Mouse (Mus musculus) thymus, postnatal 10 days (tissue): ENCODE data around the gene Tmem38b.

Experiments
- DNase-seq, 2 experiments: peaks; one replicate each; pipeline ENCODE4 v3.0.0; 2021; ENCODE audit warnings: low spot score in 2 of 2

Tmem38b gene

DNA sequence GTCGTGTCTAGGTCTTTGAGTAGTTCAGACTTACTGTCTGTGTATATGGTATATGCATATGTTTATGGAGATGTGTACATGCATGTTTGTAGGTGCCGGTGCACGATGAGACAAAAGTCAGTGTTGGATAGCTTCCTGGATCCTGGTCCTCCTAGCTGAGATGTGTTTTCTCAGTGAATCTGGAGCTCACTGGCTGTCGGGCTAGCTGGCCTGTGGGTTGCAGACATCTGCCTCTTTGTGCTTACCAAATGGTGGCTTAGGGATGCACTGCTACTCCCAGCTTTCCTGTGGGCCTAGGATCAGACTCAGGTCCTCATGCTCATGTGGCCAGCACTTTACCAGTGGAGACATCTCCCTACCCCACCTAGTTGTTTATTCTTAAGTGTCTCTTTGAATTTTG is 4.2 kb downstream of the Tmem38b start:
- no peak for DNase-seq

DNA sequence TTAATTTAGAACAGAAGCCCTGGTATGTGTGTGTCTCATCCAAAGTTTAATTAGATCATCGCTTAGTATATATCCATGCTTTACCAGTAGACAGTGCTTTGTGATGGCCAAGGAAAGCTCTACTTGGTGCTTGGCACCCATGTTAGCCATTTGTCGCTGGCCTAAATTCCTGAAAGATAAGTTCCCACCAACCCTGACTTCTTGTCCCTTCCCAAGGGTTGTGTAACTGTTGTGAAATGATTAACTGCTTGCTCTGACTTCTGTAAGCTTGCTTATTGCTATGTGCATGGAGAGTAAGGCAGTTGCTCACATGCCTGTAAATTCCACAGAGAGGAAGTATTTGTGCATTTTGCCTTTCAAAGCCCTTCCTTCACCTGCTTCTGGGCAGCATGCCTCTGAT is 4.7 kb downstream of the Tmem38b start:
- no peak for DNase-seq

- no peak for DNase-seq
Measured at GRCm38 (mm10) chr4:53832321-53832720, 6.5 kb downstream of the Tmem38b start.

- DNase-seq = no peak
Measured at GRCm38 (mm10) chr4:53836978-53837377, 11.1 kb downstream of the Tmem38b start.

GRCm38 (mm10) chr4:53840158-53840870 is 14.5 kb downstream of the Tmem38b start:
- DNase-seq = no peak

GRCm38 (mm10) chr4:53843553-53843952 is 17.7 kb downstream of the Tmem38b start:
- DNase-seq = no peak

- DNase-seq = peak in 1 of 2 experiments; percentile 17
Measured at GRCm38 (mm10) chr4:53844835-53845619, 19.2 kb downstream of the Tmem38b start.

DNA sequence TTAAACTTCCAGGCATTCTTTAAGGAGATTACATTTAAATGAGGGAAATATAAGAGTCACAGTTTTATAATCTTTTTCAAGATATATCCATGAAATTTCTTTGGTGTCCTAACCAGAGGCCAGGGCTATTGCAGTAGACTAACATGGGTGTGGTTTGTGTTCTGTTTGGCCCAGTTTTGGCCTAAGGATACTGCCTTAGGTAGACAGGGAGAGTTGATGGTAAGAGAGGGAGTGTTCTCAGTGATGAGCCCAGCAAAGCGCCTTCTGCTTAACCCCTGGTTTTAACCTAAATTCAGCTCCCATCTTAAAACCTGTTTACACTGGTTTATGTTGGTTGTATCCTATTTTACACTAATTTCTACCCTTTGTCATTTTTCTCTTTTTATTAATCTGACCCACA is 19.8 kb downstream of the Tmem38b start:
- DNase-seq = no peak

- no peak for DNase-seq
Measured at GRCm38 (mm10) chr4:53846326-53846725, 20.5 kb downstream of the Tmem38b start.

GRCm38 (mm10) chr4:53847541-53847940 is 21.7 kb downstream of the Tmem38b start:
- DNase-seq = no peak

GRCm38 (mm10) chr4:53848308-53848707 is 22.5 kb downstream of the Tmem38b start:
- no peak for DNase-seq

GRCm38 (mm10) chr4:53848816-53849215 is 23.0 kb downstream of the Tmem38b start:
- no peak for DNase-seq

- DNase-seq = no peak
Measured at GRCm38 (mm10) chr4:53849804-53850203, 24.0 kb downstream of the Tmem38b start.

DNA sequence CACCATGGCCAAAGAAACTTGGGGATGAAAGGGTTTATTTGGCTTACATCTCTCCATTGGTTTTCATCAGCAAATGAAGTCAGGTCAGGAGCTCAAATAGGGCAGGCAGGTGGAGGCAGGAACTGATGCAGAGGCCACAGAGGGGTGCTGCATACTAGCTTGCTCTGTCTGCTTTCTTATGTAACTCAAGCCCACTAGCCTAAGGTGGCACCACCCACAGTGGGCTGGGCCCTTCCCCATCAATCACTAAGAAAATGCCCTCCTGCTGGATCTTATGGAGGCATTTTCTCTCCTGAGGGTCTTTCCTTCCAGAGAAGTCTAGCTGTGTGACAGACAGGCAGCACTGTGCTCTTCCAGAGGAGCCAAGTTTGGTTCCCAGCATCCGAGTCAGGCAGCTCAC is 27.5 kb downstream of the Tmem38b start:
- DNase-seq = no peak

DNA sequence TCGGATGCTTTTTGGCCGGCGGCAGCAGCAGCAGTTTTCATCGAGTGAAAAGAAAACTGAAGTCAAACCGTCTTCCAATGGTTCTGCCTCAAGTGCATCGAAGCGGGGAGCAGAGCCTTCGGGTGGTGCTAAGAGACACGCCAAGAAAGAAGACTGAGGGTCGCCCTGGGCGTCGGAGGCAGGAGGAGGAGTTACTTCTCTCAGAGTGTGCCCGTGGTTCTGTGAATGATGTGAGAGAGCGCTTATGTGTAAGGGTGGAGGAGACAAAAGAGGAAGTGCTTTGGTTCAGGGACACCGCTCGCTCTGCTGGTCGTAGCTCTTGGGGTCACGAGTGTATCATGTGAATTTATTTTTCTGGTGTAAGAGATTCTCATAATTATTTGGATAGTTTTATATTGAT is 34.1 kb downstream of the Tmem38b start:
- no peak for DNase-seq

DNA sequence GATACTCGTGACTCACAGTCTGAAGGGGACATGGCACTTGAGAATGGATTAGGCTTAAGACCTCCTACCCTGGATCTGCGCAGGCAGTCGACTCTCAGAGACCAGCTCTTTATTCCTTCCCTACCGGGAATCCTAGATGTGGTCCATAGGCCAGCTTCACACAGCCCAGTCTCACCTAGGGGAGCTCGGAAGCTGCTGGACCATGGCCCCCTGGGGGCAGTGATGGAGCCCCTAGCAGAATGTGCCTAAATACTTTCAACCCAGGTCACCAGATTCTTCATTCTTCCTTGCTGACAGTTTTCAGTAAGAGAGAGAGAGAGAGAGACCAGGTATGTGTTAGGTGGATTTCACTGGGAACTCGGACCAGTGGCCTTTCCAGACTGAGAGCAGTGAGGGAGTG is 36.3 kb downstream of the Tmem38b start:
- no peak for DNase-seq

DNA sequence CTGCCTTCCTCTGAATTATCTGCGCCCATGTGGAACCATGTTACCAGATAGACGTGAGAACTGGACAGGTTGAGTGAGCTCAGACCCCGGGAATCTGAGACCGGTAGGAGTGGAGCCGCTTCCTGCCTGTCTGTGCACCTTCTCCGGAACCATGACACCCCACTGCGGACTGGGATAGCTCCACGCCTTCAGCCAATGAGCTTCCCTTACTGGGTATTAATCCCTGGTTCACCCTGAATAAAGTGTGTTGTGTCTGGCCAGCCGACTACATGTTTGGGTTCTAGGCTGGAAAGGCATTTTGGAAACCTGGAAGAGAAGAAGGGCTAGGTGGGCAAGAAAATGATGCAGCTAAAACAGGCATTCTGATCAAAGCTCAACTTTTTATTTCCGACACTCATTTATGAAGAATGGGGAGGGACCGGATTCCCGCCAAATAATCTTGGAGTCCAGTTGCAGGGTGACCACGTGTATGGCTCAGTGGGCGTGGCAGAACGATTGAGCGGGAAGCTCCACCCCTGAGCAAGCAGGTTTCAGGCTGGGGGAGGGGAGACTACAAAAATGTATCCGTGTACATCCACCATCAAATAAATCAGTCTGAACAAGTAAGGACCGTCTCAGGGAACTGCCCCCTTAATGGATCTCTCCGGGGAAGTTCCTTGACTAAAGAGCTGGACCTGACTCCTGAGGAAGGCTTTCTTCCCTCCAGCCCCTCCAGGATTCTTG is 38.4 kb downstream of the Tmem38b start:
- DNase-seq = no peak

DNA sequence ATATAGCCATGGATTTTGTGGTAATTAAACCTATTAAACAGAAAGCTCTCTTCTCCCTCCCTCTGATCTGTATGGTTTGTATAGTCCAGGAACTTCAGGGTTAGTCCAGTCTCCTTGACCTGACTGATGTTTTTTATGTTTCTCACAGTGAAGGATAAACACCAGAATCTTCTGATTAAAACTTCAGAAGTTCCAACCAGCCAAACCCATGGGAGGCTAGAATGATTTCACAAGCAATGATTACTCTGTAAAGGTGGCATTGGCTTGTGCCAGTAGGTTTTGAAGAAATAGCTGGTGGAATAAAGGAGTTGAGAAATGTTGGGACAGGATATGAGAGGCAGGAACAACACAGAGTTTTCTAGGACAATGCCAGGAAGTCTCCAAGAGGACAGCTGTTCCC is 40.6 kb downstream of the Tmem38b start:
- DNase-seq = no peak

DNA sequence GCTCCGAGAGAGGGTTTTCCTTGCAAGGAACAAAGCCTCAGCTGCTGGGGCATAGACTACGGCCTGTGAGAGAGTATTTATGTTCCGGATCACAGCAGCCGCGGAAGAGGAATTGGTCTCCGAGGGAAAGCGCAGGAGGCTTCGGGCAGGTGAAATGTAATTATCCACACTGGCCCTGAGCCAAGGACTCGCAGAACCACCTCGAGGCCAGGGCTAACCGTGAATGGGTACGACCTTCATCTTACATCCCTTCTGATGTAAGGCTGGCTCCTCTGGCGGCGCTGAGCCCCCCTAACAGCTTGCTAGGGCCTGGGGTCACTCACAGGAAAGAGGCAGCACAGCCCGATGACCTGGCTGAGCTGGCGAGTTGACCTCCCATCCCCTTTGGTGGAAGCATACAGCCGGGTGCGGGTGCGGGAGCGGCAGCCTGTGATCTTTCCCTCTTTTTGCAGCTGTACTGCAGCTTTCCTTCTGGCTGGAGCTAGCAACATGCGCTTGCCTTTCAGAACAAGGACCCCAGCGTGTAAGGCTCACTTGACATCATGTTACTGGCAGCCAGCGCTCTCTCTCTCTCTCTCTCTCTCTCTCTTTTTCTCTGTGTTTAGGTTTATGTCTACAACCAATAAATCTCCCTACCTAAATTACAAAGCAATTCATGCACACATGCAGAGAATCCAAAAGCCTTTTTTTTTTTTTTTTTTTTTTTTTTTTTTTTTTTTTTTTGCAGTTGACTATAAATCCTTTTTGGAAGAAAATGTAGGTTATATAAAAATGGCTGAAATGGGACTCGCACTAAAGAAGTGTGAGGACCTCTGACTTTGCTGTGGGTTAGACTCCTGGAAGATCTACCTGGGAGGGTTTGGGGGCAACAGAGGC is 52.9 kb downstream of the Tmem38b start:
- no peak for DNase-seq

DNA sequence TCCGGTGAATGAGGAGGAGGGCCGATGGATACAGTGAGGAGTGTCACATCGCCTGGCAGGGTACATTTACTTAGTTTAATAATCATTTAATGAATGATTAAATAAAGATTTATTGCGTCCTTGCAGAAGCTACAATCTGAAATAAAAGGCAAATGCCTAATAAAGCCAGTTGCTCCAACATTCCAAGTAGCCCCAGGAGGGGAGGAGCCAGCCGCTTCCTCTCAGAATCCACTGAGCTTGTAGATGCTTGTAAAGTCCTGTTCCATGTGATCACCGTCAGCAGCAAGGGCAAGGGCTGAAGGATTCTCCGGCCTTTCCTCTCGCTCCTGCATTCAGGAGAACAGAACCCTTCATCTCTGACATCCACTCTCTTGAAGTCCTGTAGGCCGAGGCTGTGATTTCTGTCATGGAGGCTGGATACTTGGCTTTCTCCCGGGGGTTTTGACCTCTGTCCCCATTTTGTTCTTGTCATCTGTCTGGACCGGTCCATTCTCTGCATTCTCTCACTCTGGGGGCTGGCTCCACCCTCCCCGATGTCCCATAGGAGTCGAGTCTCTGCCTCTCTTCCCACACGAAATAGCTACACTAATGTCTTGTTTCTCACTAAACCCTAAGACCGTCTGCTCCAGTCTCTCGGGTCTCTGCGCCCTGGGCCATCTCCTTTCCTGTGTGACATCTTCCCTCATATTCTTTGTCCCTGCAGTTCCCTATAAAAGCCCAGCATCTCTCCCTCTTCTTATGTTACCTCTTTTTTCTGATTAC is 57.3 kb downstream of the Tmem38b start:
- no peak for DNase-seq
